Mouse (Mus musculus) heart, embryonic 12.5 days (tissue): ENCODE results near the gene Ckap2l. TPM values are rescaled to one million over a fixed set of nuclear protein-coding genes. Genes with fewer than 3 reads are reported as not detected.

ENCODE experiments used
- ATAC-seq: fragments of 200-750 bp; cut with Nextera tagmentation; 2 replicates; pipeline ENCODE4 v1.8.0; 2017; ENCODE audit warnings: moderate TSS enrichment, moderate library complexity; ENCODE audit not compliant: insufficient number of reproducible peaks, low FRiP score
- H3K27ac ChIP-seq: fragments of 300-500 bp; sonication (generic); 2 replicates; pipeline ENCODE4 v1.5.1; 2016; ENCODE audit warnings: mild to moderate bottlenecking, moderate library complexity; ENCODE audit not compliant: poor library complexity, severe bottlenecking
- H3K27me3 ChIP-seq: fragments of 300-500 bp; sonication (generic); replicated peaks from 2 replicates; pipeline ENCODE4 v1.6.1; 2016; ENCODE audit warnings: mild to moderate bottlenecking, moderate library complexity
- H3K36me3 ChIP-seq: fragments of 300-500 bp; sonication (generic); 2 replicates; pipeline ENCODE4 v1.6.1; 2016; ENCODE audit warnings: mild to moderate bottlenecking, moderate library complexity
- H3K4me1 ChIP-seq: fragments of 300-500 bp; sonication (generic); replicated peaks from 2 replicates; pipeline ENCODE4 v1.6.1; 2016; ENCODE audit warnings: mild to moderate bottlenecking
- H3K4me2 ChIP-seq: fragments of 300-500 bp; sonication (generic); 2 replicates; pipeline ENCODE4 v1.6.1; 2016; ENCODE audit warnings: mild to moderate bottlenecking, moderate library complexity
- H3K4me3 ChIP-seq: fragments of 300-500 bp; sonication (generic); 2 replicates; pipeline ENCODE4 v1.5.1; 2016; ENCODE audit warnings: mild to moderate bottlenecking
- H3K9ac ChIP-seq: fragments of 300-500 bp; sonication (generic); 2 replicates; pipeline ENCODE4 v1.6.1; 2016; ENCODE audit warnings: mild to moderate bottlenecking, moderate library complexity
- H3K9me3 ChIP-seq: fragments of 300-500 bp; sonication (generic); replicated peaks from 2 replicates; pipeline ENCODE4 v1.6.1; 2016; ENCODE audit warnings: mild to moderate bottlenecking, moderate library complexity
- WGBS: fragments of 180-500 bp; shearing (Covaris S2); methylation state at CpG from one replicate; pipeline ENCODE4 v1.1.7; 2016; 5-methylcytosine and 5-hydroxymethylcytosine counted together
- polyA plus RNA-seq: library from polyadenylated mRNA; unstranded; fragments of >200 nt; fragmentation: Nextera tagmentation; extraction: Ambion mirVana; gene quantifications from 2 replicates; pipeline ENCODE4 v1.2.1, GENCODE M21; 2016

Ckap2l gene
- polyA plus RNA-seq, 1 experiment from 2014 or later = 47.3 TPM

DNA sequence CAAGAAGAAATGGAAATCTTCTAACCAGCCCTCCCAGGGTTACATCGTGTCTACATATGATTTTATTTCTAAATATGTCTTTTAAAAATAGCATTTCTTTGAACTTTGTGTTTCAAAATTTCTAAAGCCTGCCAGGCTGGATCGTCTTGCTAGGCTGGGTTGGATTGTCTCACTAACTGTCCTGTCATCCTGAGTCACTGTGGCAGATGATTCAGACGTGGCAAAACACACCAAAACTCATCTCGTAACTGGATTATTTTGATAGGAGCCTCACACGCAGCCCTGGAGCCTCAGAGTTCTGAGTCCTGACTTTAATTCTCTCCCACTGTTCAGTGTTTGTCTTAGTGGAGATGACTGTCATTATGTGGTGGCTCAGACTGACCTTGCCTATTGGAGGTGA, 33.9 kb downstream of the Ckap2l start:
- 69% methylated on average over 5 of the region's 5 CpGs for WGBS
- ATAC-seq = no peak
- no peak overlapping the region for H3K9ac ChIP-seq
- H3K27me3 ChIP-seq = no peaks in the 10 kb centered on the region
- peaks cover 3% of the 10 kb centered on the region; the same call in 1 of the 2 replicates for H3K9me3 ChIP-seq
- no peak overlapping the region for H3K4me2 ChIP-seq
- peaks cover 22% of the 10 kb centered on the region for H3K36me3 ChIP-seq
- H3K4me3 ChIP-seq = no peak overlapping the region
- no peak overlapping the region for H3K27ac ChIP-seq
- H3K4me1 ChIP-seq = no peaks in the 10 kb centered on the region

DNA sequence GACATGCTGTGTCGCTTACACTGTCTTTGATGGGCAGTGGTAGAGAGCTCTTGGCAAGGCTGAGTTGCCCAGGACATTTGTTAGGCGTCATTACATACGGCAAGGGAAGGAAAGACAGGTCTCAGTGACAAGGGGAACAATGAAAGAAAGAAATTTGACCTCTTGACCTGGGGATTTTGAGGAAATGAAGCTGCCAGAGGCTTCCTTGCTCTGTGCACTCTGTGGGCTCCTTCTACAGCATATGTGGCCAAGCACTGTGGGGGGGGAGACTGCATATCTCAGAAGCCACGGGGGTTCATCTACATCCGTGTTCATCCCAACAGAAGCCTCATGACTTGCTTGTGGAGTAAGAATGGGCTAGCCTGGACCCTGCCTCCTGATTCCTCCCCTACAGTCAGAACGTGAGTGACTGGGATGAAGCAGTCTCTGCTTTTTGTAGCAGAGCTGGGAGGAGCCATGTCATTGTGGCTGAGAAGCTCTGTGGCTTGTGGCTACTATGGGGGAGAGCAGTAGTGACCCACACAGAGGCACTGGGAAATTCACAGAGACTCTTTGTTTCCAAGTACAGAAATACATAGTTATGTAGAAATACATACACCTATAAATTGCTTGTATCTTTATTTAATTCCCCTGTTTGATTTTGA, 35.7 kb downstream of the Ckap2l start:
- Histone ChIP-seq H3K4me1 (no peaks in the 10 kb centered on the region), H3K4me2 (no peak overlapping the region), H3K9ac (no peak overlapping the region), H3K4me3 (no peak overlapping the region), H3K9me3 (peaks cover under 1% of the 10 kb centered on the region; the same call in 1 of the 2 replicates), H3K36me3 (peaks cover 4% of the 10 kb centered on the region), H3K27ac (no peak overlapping the region), H3K27me3 (no peaks in the 10 kb centered on the region)
- WGBS = 42% methylated on average over 6 of the region's 6 CpGs
- ATAC-seq = no peak

DNA sequence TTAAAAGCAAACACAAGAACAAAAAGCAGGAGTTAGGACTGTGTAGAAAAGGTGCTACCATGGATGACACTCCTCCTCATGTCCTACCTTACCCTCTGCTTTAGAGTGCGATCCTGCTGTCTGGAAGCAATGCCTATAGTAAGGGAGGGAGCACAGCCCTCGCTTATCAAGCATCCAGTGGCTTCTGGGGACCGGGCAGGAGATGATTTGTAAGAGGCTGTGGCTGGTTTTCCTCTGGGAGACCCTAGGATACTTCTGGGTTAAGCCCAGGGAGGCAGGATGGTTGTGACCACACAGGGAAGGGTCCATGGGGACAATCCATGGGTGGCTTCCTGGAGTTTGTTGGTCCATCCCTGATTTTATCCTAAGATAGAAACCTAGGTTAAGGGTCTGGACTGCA, 36.4 kb downstream of the Ckap2l start:
- H3K4me2 ChIP-seq = no peak overlapping the region
- H3K9ac ChIP-seq = no peak overlapping the region
- no peaks in the 10 kb centered on the region for H3K9me3 ChIP-seq
- no peak overlapping the region for H3K27ac ChIP-seq
- no peaks in the 10 kb centered on the region for H3K36me3 ChIP-seq
- H3K27me3 ChIP-seq = no peaks in the 10 kb centered on the region
- no peaks in the 10 kb centered on the region for H3K4me1 ChIP-seq
- ATAC-seq = no peak
- 53% methylated on average over 3 of the region's 3 CpGs for WGBS
- H3K4me3 ChIP-seq = no peak overlapping the region

DNA sequence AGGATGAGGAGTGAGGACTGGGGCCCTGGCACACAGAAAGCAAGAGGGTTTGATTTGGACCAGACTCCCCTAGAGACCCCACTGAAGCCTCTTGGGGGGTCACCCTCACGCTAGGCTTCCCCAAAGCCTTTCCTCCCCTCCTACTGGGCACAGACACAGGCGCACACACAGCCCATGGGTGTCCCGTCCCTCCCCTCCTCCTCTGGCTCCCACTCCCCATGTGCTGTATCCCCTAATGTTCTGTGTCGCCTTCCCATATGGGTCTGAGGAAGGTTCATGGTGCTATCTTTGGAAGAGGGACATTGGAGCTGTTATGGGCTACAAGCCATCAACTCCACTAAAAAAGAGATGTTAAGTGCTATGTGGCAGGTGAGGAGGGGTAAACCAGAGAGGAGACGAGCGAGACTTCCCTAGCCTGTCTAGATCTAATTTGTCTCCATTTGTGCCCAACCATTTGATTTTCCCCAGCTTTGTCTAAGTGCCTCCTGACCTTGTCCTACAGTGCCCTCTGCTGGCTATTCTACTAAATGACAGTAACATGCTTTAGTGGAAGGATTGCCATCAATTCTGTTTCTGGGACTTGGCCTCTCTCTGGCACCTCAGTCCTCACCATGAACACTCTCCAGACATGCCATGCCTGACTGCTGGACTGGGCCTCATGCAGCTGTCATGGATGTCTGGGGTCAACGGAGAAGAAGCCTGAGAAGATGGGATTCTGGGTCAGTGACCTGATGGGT, 38.4 kb downstream of the Ckap2l start:
- Histone ChIP-seq H3K36me3 (no peaks in the 10 kb centered on the region), H3K27ac (no peak overlapping the region), H3K4me1 (no peaks in the 10 kb centered on the region), H3K4me2 (no peak overlapping the region), H3K9me3 (no peaks in the 10 kb centered on the region), H3K27me3 (no peaks in the 10 kb centered on the region), H3K9ac (no peak overlapping the region), H3K4me3 (no peak overlapping the region)
- no peak; the same call in 1 of the 2 replicates for ATAC-seq
- WGBS = 35% methylated on average over 7 of the region's 7 CpGs

DNA sequence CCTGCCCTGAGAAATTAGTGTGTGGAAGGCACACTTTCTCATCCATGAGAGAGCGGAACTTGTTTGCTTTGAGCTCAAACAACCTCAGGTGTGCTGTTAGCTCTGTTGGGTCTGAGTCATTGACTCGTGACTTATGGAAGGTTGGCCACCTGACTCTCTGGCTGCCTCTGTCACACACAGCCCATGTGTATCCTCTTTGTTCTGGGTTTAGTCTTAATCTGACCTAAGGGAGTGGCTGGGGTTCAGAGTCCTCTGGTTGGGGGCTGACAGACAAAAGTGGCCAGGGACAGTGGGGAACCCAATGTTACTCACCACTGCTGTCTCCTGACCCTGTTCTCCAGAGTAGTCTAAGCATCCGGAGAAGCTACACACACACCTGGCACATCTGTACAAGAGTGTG, 39.0 kb downstream of the Ckap2l start:
- H3K4me2 ChIP-seq = no peak overlapping the region
- H3K9me3 ChIP-seq = no peaks in the 10 kb centered on the region
- peak; percentile 26; the same call in 1 of the 2 replicates for ATAC-seq
- 86% methylated on average over 3 of the region's 3 CpGs for WGBS
- no peak overlapping the region for H3K4me3 ChIP-seq
- H3K9ac ChIP-seq = no peak overlapping the region
- no peaks in the 10 kb centered on the region for H3K36me3 ChIP-seq
- no peaks in the 10 kb centered on the region for H3K4me1 ChIP-seq
- H3K27ac ChIP-seq = no peak overlapping the region
- H3K27me3 ChIP-seq = no peaks in the 10 kb centered on the region

DNA sequence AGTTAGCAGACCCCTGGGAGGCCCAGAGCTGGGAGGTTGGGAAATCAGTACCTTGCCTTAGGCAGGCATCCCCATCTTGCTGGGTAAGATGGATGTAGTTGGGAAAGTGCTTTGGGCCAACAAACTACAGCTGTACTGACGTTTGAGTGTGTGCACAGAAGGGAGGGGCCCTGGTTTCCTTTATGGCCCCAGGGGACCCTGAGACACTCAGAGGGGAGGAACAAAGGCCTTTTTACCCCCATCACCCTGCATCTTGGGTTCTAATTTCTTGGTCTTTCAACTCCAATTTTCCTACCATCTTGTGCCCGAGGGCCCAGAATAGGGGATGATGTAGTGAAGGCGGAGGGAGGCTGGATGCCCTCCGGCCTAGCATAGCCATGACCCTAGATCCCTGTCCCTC, 41.0 kb downstream of the Ckap2l start:
- Histone ChIP-seq H3K27ac (no peak overlapping the region), H3K9ac (no peak overlapping the region), H3K4me3 (no peak overlapping the region), H3K4me2 (no peak overlapping the region), H3K9me3 (no peaks in the 10 kb centered on the region), H3K36me3 (no peaks in the 10 kb centered on the region), H3K4me1 (no peaks in the 10 kb centered on the region), H3K27me3 (no peaks in the 10 kb centered on the region)
- ATAC-seq = no peak
- WGBS = 81% methylated on average over 4 of the region's 4 CpGs

DNA sequence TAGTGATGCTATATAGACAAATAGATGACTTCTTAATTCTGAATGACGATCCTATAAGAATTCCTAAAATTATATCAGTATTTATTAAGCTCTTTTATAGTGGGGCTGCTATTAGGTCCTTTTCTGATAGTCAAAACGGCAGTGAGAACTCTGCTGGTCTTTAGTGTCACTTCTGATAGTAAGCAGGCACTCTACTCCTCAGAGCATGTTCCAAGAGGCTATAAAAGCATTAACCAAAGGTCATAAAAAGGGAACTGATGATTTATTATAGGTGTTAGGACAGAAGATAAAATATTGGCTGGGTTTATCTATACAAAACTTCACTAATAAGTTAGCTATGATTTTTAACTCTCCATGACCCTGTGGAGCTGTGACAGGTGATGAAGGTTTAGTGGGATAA, 42.9 kb downstream of the Ckap2l start:
- no peak overlapping the region for H3K27ac ChIP-seq
- H3K4me2 ChIP-seq = no peak overlapping the region
- no peak for ATAC-seq
- no peaks in the 10 kb centered on the region for H3K4me1 ChIP-seq
- no peaks in the 10 kb centered on the region for H3K36me3 ChIP-seq
- H3K9ac ChIP-seq = no peak overlapping the region
- 58% methylated on average over 2 of the region's 2 CpGs for WGBS
- H3K4me3 ChIP-seq = no peak overlapping the region
- no peaks in the 10 kb centered on the region for H3K9me3 ChIP-seq
- no peaks in the 10 kb centered on the region for H3K27me3 ChIP-seq

DNA sequence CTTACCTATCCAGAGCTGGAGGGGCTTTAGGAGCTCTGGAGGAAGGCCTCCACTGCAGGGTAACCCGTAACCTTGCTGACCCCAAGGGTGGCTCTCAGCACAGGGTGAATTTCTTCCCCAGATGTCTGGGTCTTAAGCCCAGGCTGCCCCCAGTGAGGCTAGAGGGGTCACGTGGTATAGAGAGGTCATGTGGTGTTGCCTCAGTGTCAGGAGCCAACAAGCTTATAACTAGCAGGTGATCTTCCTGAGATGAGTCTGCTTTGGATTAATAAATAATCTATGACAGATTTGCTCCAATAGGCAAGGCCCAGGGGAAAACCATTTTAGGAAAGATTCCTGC, 43.4 kb downstream of the Ckap2l start:
- Histone ChIP-seq H3K4me3 (no peak overlapping the region), H3K9me3 (no peaks in the 10 kb centered on the region), H3K4me2 (no peak overlapping the region), H3K9ac (no peak overlapping the region), H3K36me3 (no peaks in the 10 kb centered on the region), H3K27me3 (no peaks in the 10 kb centered on the region), H3K27ac (no peak overlapping the region), H3K4me1 (no peaks in the 10 kb centered on the region)
- WGBS = 79% methylated on average over 2 of the region's 2 CpGs
- no peak for ATAC-seq

DNA sequence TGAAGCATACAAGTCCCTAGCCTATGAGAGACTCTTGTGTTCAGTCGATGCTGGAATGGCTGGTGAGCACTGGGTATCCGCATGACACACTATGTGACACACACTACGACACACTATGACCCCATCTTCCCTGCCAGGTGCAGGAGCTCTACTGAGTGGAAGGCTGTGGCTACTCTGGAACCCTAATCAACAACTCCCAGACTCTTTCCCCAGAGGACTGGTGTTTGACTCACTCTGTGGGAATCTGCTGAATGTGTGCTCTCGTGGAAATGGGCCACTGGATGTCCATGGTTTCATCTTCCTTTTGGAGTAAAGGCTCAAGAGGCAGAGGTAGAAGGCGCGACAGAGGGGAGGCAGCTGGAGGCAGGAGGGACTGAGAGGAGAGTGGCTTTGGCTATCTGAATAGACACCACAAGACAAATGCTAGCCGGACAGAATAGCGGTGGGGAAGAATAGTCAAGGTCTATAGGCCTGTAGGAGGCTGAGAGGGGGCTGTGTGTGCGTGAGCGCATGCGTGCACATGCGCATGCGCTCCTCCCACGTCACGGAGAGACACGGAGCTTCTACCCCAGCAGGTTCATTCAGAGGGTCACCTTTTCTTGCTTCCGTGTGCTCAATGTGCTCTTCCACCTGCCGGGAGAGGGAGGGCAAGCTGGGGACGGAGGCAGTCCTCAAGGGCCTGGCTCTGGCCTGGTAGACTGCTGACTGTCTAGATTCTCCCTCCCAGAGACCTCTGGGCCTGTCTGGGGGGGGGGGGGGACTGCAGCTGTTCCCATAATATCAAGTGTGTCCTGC, 44.0 kb downstream of the Ckap2l start:
- Histone ChIP-seq H3K27ac (no peak overlapping the region), H3K27me3 (no peaks in the 10 kb centered on the region), H3K4me1 (no peaks in the 10 kb centered on the region), H3K4me2 (no peak overlapping the region), H3K9me3 (no peaks in the 10 kb centered on the region), H3K36me3 (no peaks in the 10 kb centered on the region), H3K9ac (no peak overlapping the region), H3K4me3 (no peak overlapping the region)
- no peak for ATAC-seq
- WGBS = 83% methylated on average over 19 of the region's 19 CpGs

DNA sequence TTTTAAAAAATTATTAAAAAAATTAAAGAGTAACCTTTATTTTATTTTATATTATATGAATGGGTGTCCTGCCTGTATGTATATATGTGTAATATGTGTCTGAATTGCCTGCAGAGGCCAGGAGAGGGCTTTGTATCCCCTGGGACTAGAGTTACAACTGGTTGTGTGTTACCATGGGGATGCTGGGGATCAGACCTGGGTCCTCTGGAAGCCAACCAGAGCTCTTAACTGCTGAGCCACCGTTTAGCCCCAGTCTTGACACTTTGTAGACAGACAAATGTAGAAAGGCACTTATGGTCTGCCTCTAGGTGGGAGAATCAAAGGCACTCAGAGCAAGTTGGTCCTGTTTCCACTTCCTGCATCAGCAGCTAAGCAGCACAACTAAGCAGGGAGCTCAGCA, 47.7 kb downstream of the Ckap2l start:
- ATAC-seq = no peak

DNA sequence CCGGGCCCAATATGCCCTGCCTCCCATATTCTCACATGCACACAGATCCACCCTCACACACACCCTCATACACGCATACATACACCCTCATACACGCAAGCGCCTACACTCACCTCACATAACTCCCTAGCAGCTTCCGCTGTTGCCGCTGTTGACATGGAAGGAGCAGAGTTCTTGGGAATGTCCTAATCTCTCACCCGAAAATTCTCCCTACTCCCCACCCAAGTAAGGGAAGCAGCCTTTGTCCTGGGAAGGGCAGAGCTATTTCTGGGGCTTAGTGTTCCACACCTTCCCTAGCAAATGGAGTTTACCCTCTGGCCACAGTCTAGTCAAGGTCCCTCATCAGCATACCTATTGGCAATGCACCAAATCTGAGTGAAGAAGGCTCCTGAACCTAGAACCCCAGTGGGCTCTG, 49.3 kb downstream of the Ckap2l start:
- Histone ChIP-seq H3K9ac (no peak overlapping the region), H3K4me3 (no peak overlapping the region), H3K36me3 (no peaks in the 10 kb centered on the region), H3K4me2 (no peak overlapping the region), H3K4me1 (peaks cover 33% of the 10 kb centered on the region), H3K27ac (no peak overlapping the region), H3K9me3 (no peaks in the 10 kb centered on the region), H3K27me3 (no peaks in the 10 kb centered on the region)
- 80% methylated on average over 7 of the region's 7 CpGs for WGBS
- no peak for ATAC-seq

More for the DNA sequence above, 47.7 kb downstream of the Ckap2l start:
- Histone ChIP-seq H3K9me3 (no peaks in the 10 kb centered on the region), H3K4me2 (no peak overlapping the region), H3K36me3 (no peaks in the 10 kb centered on the region), H3K9ac (no peak overlapping the region), H3K4me3 (no peak overlapping the region), H3K4me1 (peaks cover 18% of the 10 kb centered on the region), H3K27ac (no peak overlapping the region), H3K27me3 (no peaks in the 10 kb centered on the region)
- 42% methylated on average over 1 of the region's 1 CpGs for WGBS
